In genomic region chr9:61054427-61054826, GRCm38 (mm10) we compare ENCODE assay signal across 7 mouse cellular contexts.
DNase-seq lines count a peak whose midpoint lies in the region.

No protein-coding gene starts in this region.

- intact Hi-C loops in heart, postnatal 10 days (cut with DNase I), result no loop called here

- DNase-seq in 3T3-L1 (ENCODE audit: low read depth, low spot score) (peak; percentile 72), A20 (ENCODE audit: low read depth, low spot score) (peak; percentile 87)
- peak; percentile 83 for DNase-seq in embryo, embryonic 11 days
- peak; percentile 71 to 76 for DNase-seq in heart, postnatal 10 days
- DNase-seq in kidney, postnatal 4 days, result peak; percentile 78 to 85
- peak; percentile 52 for DNase-seq in mesoderm, embryonic 11.5 days (ENCODE audit: low read depth, low spot score)
- peak; percentile 28 for DNase-seq in telencephalon, adult 2 months (ENCODE audit: low read depth, low spot score)

Comparison
In these comparisons a context has a peak if more than half of its experiments do, and no peak if none do; other contexts are left out.
1. Peak in every context shown above with its lines: DNase-seq.
2. DNase-seq: peak in every context shown above with its lines; median percentile 87 in A20; 83 in embryo, embryonic 11 days; 82 in kidney, postnatal 4 days; 74 in heart, postnatal 10 days; 72 in 3T3-L1; 52 in mesoderm, embryonic 11.5 days; 28 in telencephalon, adult 2 months.